Mouse (Mus musculus) G1E (cell line): ENCODE data around the gene Fbxo24.

Source experiments
- CTCF ChIP-seq: IDR thresholded peaks from 2 replicates; pipeline ENCODE4 v1.5.1; 2012; ENCODE audit warnings: low read depth, low read length, inconsistent platforms, mixed read lengths
- GATA1 ChIP-seq: IDR thresholded peaks from 2 replicates; pipeline ENCODE4 v1.6.1; 2012; ENCODE audit warnings: borderline replicate concordance, low read length, inconsistent platforms, mixed read lengths
- POLR2AphosphoS5 ChIP-seq: IDR thresholded peaks from 2 replicates; pipeline ENCODE4 v1.6.1; 2012; ENCODE audit warnings: low read depth, low read length, inconsistent platforms; ENCODE audit not compliant: insufficient replicate concordance
- TAL1 ChIP-seq: conservative IDR thresholded peaks from 2 replicates; pipeline ENCODE4 v1.6.1; 2012; ENCODE audit warnings: low read depth, low read length, inconsistent platforms, mixed read lengths

GRCm38 (mm10) chr5:137670240-137670639 is 41.4 kb upstream of the Fbxo24 start:
- no peak for TF ChIP-seq CTCF
- TF ChIP-seq GATA1: no peak
- TF ChIP-seq TAL1: no peak
- no peak for TF ChIP-seq POLR2AphosphoS5
